Mouse (Mus musculus) liver, embryonic 11.5 days (tissue): Measurements from ENCODE around the gene Pank2. TPM values are rescaled to one million over a fixed set of nuclear protein-coding genes. Genes with fewer than 3 reads are reported as not detected.
A peak's percentile ranks its signal among the peaks of the same experiment; 100 is the strongest.
"Not testable (repeated sequence)": the region's sequence is repeated elsewhere in the genome, so short reads cannot be mapped to it uniquely, and the experiment has no call there.

Source experiments
- ATAC-seq: fragments of 200-750 bp; cut with Nextera tagmentation; replicated peaks from 2 replicates; pipeline ENCODE4 v1.8.0; 2017; ENCODE audit warnings: moderate number of reproducible peaks, mild to moderate bottlenecking, moderate TSS enrichment, moderate library complexity; ENCODE audit not compliant: low FRiP score
- DNase-seq: peaks from one replicate; pipeline ENCODE4 v3.0.0-alpha.2; 2017; ENCODE audit warnings: low spot score
- H3K27ac ChIP-seq: fragments of 300-500 bp; sonication (generic); 2 replicates; pipeline ENCODE4 v1.5.1; 2014; ENCODE audit warnings: mild to moderate bottlenecking, low read depth, low read length, control low read depth
- H3K27me3 ChIP-seq: fragments of 300-500 bp; sonication (generic); replicated peaks from 2 replicates; pipeline ENCODE4 v1.6.1; 2014; ENCODE audit warnings: low read length, mixed read lengths; ENCODE audit not compliant: control insufficient read depth, insufficient read depth
- H3K36me3 ChIP-seq: fragments of 300-500 bp; sonication (generic); 2 replicates; pipeline ENCODE4 v1.6.1; 2014; ENCODE audit warnings: mild to moderate bottlenecking, low read length, moderate library complexity, mixed read lengths; ENCODE audit not compliant: control insufficient read depth, insufficient read depth
- H3K4me1 ChIP-seq: fragments of 300-500 bp; sonication (generic); replicated peaks from 2 replicates; pipeline ENCODE4 v1.6.1; 2014; ENCODE audit warnings: low read length, mixed read lengths; ENCODE audit not compliant: control insufficient read depth, insufficient read depth
- H3K4me2 ChIP-seq: fragments of 300-500 bp; sonication (generic); 2 replicates; pipeline ENCODE4 v1.6.1; 2014; ENCODE audit warnings: mild to moderate bottlenecking, control low read depth, moderate library complexity
- H3K4me3 ChIP-seq: fragments of 300-500 bp; sonication (generic); 2 replicates; pipeline ENCODE4 v1.5.1; 2014; ENCODE audit warnings: low read depth, low read length, control low read depth
- H3K9ac ChIP-seq: fragments of 300-500 bp; sonication (generic); 2 replicates; pipeline ENCODE4 v1.6.1; 2014; ENCODE audit warnings: low read depth, low read length, control low read depth
- H3K9me3 ChIP-seq: fragments of 300-500 bp; sonication (generic); 2 replicates; pipeline ENCODE4 v1.6.1; 2016; ENCODE audit warnings: low read length, inconsistent platforms, mixed read lengths; ENCODE audit not compliant: control insufficient read depth
- WGBS: fragments of 180-500 bp; shearing (Covaris S2); extraction: QIAGEN DNeasy Blood & Tissue Kit; methylation state at CpG from one replicate; pipeline ENCODE4 v1.1.7; 2014; 5-methylcytosine and 5-hydroxymethylcytosine counted together
- polyA plus RNA-seq: library from polyadenylated mRNA; unstranded; fragments of >200 nt; fragmentation: Nextera tagmentation; extraction: Ambion mirVana; gene quantifications from 2 replicates; pipeline ENCODE4 v1.2.1, GENCODE M21; 2014

Pank2 gene
- polyA plus RNA-seq, 1 experiment from 2014 or later = 41.7 TPM

- peak overlapping the region; percentile 77 for H3K4me2 ChIP-seq
- peak overlapping the region; percentile 15; the same call in 1 of the 2 replicates for H3K9ac ChIP-seq
- H3K27ac ChIP-seq = no peak overlapping the region
- no peak for ATAC-seq
- no peak for DNase-seq
- H3K27me3 ChIP-seq = no peaks in the 10 kb centered on the region
- peak overlapping the region; percentile 88 for H3K4me3 ChIP-seq
- H3K36me3 ChIP-seq = no peaks in the 10 kb centered on the region
- WGBS = 67% methylated on average over 6 of the region's 6 CpGs
- no peaks in the 10 kb centered on the region for H3K9me3 ChIP-seq
- peaks cover 37% of the 10 kb centered on the region for H3K4me1 ChIP-seq
These were observed 1.7 kb downstream of the Pank2 start for GRCm38 (mm10) chr2:131264027-131264426.

GRCm38 (mm10) chr2:131265056-131265455 is 2.8 kb downstream of the Pank2 start:
- no peak overlapping the region for H3K4me3 ChIP-seq
- 0 out of 2 replicates have a peak overlapping the region, but pooled peaks have one; percentile 6 for H3K4me2 ChIP-seq
- WGBS = 92% methylated on average over 2 of the region's 2 CpGs
- H3K27ac ChIP-seq = no peak overlapping the region
- no peak for ATAC-seq
- H3K27me3 ChIP-seq = no peaks in the 10 kb centered on the region
- no peak for DNase-seq
- no peaks in the 10 kb centered on the region for H3K9me3 ChIP-seq
- H3K9ac ChIP-seq = no peak overlapping the region
- H3K4me1 ChIP-seq = peaks cover 28% of the 10 kb centered on the region
- H3K36me3 ChIP-seq = no peaks in the 10 kb centered on the region

- no peaks in the 10 kb centered on the region for H3K9me3 ChIP-seq
- H3K27ac ChIP-seq = no peak overlapping the region
- WGBS = 96% methylated on average over 3 of the region's 3 CpGs
- peaks cover 28% of the 10 kb centered on the region for H3K36me3 ChIP-seq
- H3K4me3 ChIP-seq = no peak overlapping the region
- no peak overlapping the region for H3K9ac ChIP-seq
- no peak overlapping the region for H3K4me2 ChIP-seq
- no peaks in the 10 kb centered on the region for H3K4me1 ChIP-seq
- no peaks in the 10 kb centered on the region for H3K27me3 ChIP-seq
- no peak for DNase-seq
- ATAC-seq = no peak
These were observed 13.2 kb downstream of the Pank2 start for GRCm38 (mm10) chr2:131275493-131275892.

GRCm38 (mm10) chr2:131276722-131277121 is 14.4 kb downstream of the Pank2 start:
- 91% methylated on average over 5 of the region's 5 CpGs for WGBS
- DNase-seq (no peak), ATAC-seq (no peak)
- H3K27me3 ChIP-seq = no peaks in the 10 kb centered on the region
- H3K9me3 ChIP-seq = no peaks in the 10 kb centered on the region
- peaks cover 28% of the 10 kb centered on the region for H3K36me3 ChIP-seq
- no peak overlapping the region for H3K9ac ChIP-seq
- H3K4me2 ChIP-seq = no peak overlapping the region
- H3K27ac ChIP-seq = no peak overlapping the region
- no peak overlapping the region for H3K4me3 ChIP-seq
- no peaks in the 10 kb centered on the region for H3K4me1 ChIP-seq

GRCm38 (mm10) chr2:131281596-131281995 is 19.3 kb downstream of the Pank2 start:
- no peak overlapping the region for H3K9ac ChIP-seq
- H3K27me3 ChIP-seq = no peaks in the 10 kb centered on the region
- no peak overlapping the region for H3K27ac ChIP-seq
- whole genome bisulfite sequencing = 89% methylated on average over 1 of the region's 1 CpGs
- no peaks in the 10 kb centered on the region for H3K4me1 ChIP-seq
- H3K4me2 ChIP-seq = no peak overlapping the region
- H3K4me3 ChIP-seq = no peak overlapping the region
- DNase-seq = no peak
- H3K36me3 ChIP-seq = peaks cover 19% of the 10 kb centered on the region; the same call in 1 of the 2 replicates
- H3K9me3 ChIP-seq = no peaks in the 10 kb centered on the region
- no peak for ATAC-seq

GRCm38 (mm10) chr2:131286276-131286675 is 24.0 kb downstream of the Pank2 start:
- Histone ChIP-seq H3K4me2 (no peak overlapping the region), H3K4me1 (no peaks in the 10 kb centered on the region), H3K4me3 (no peak overlapping the region), H3K9me3 (no peaks in the 10 kb centered on the region), H3K27me3 (no peaks in the 10 kb centered on the region), H3K27ac (no peak overlapping the region), H3K9ac (no peak overlapping the region), H3K36me3 (peaks cover 18% of the 10 kb centered on the region; the same call in 1 of the 2 replicates)
- DNase-seq (no peak), ATAC-seq (no peak)
- 94% methylated on average over 1 of the region's 1 CpGs for WGBS

- Histone ChIP-seq H3K9ac (no peak overlapping the region), H3K27me3 (no peaks in the 10 kb centered on the region)
These were observed 28.4 kb downstream of the Pank2 start for GRCm38 (mm10) chr2:131290669-131291068.

GRCm38 (mm10) chr2:131296746-131297261 is 34.5 kb downstream of the Pank2 start:
- Histone ChIP-seq H3K27me3 (no peaks in the 10 kb centered on the region), H3K4me1 (no peaks in the 10 kb centered on the region), H3K4me3 (no peak overlapping the region), H3K4me2 (no peak overlapping the region), H3K9me3 (no peaks in the 10 kb centered on the region), H3K36me3 (peaks cover 31% of the 10 kb centered on the region), H3K9ac (no peak overlapping the region), H3K27ac (no peak overlapping the region)
- 87% methylated on average over 2 of the region's 2 CpGs for WGBS
- DNase-seq (no peak), ATAC-seq (no peak)

More at GRCm38 (mm10) chr2:131290669-131291068, 28.4 kb downstream of the Pank2 start:
- Histone ChIP-seq H3K27ac (no peak overlapping the region), H3K9me3 (no peaks in the 10 kb centered on the region), H3K4me3 (no peak overlapping the region), H3K36me3 (peaks cover 34% of the 10 kb centered on the region), H3K4me2 (no peak overlapping the region), H3K4me1 (no peaks in the 10 kb centered on the region)
- ATAC-seq (no peak), DNase-seq (no peak)

- H3K27ac ChIP-seq, H3K27me3 ChIP-seq, H3K4me2 ChIP-seq, H3K9ac ChIP-seq, H3K4me3 ChIP-seq, H3K4me1 ChIP-seq, ATAC-seq, H3K9me3 ChIP-seq, DNase-seq: not testable (repeated sequence)
- 84% methylated on average over 7 of the region's 7 CpGs for WGBS
- H3K36me3 ChIP-seq = peaks cover 30% of the 10 kb centered on the region
These were observed 36.4 kb downstream of the Pank2 start for GRCm38 (mm10) chr2:131298674-131299073.
